Mouse (Mus musculus) MEL (cell line): ENCODE measurements around the gene Odf3.
"Not testable (repeated sequence)": the region's sequence is repeated elsewhere in the genome, so short reads cannot be mapped to it uniquely, and the experiment has no call there.

Source experiments
- CTCF ChIP-seq, 3 experiments: IDR thresholded peaks in 2 of 3; conservative IDR thresholded peaks in 1 of 3; 2 replicates each; pipeline ENCODE4 v1.5.1; 2011 to 2012; ENCODE audit warnings: low read length in 3 of 3, low read depth in 2 of 3, mild to moderate bottlenecking in 2 of 3, improper control_type of control experiment in 1 of 3, inconsistent platforms in 1 of 3, mixed read lengths in 1 of 3, moderate library complexity in 1 of 3; ENCODE audit not compliant: control insufficient read depth in 1 of 3, insufficient read depth in 1 of 3, poor library complexity in 1 of 3, severe bottlenecking in 1 of 3
- POLR2A ChIP-seq, 2 experiments: IDR thresholded peaks; 2 replicates each; pipeline ENCODE4 v1.6.1; 2011 to 2012; ENCODE audit warnings: low read length in 2 of 2, mild to moderate bottlenecking in 2 of 2, control low read depth in 1 of 2, improper control_type of control experiment in 1 of 2, low read depth in 1 of 2, moderate library complexity in 1 of 2; ENCODE audit not compliant: control insufficient read depth in 1 of 2, insufficient read depth in 1 of 2, poor library complexity in 1 of 2
- POLR2AphosphoS2 ChIP-seq: IDR thresholded peaks from 2 replicates; pipeline ENCODE4 v1.6.1; 2011; ENCODE audit warnings: low read length, improper control_type of control experiment

GRCm38 (mm10) chr7:140890636-140891035, 43.0 kb downstream of the Odf3 start:
- TF ChIP-seq CTCF (IDR thresholded peaks at IDR 0.05 in 2 of 3, conservative IDR thresholded peaks at IDR 0.05 in 1 of 3; ENCODE audit: control insufficient read depth in 1 of 3, insufficient read depth in 1 of 3, low read depth in 2 of 3, low read length in 3 of 3, poor library complexity in 1 of 3, severe bottlenecking in 1 of 3); POLR2A (IDR thresholded peaks at IDR 0.05; ENCODE audit: control insufficient read depth in 1 of 2, insufficient read depth in 1 of 2, low read depth in 1 of 2, low read length in 2 of 2, poor library complexity in 1 of 2); POLR2AphosphoS2: not testable (repeated sequence)
